Mouse (Mus musculus): ENCODE data around the gene Spata13.

Gene Spata13

DNA sequence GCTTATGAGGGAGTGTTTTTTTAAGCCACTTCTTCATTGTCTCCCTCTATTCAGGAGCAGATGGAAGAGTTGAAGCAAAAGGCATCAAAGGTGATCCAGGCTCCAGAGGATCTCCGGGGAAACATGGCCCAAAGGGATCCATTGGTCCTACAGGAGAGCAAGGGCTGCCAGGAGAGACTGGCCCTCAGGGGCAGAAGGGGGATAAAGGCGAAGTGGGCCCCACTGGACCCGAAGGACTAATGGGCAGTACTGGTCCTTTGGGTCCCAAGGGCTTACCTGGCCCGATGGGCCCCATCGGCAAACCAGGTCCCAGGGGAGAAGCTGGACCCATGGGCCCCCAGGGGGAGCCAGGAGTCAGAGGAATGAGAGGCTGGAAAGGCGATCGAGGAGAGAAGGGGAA lies 145.4 kb downstream of the Spata13 start:
- DNase-seq (ENCODE audit: low read depth in 2 of 2, low spot score in 2 of 2) = no peak

DNA sequence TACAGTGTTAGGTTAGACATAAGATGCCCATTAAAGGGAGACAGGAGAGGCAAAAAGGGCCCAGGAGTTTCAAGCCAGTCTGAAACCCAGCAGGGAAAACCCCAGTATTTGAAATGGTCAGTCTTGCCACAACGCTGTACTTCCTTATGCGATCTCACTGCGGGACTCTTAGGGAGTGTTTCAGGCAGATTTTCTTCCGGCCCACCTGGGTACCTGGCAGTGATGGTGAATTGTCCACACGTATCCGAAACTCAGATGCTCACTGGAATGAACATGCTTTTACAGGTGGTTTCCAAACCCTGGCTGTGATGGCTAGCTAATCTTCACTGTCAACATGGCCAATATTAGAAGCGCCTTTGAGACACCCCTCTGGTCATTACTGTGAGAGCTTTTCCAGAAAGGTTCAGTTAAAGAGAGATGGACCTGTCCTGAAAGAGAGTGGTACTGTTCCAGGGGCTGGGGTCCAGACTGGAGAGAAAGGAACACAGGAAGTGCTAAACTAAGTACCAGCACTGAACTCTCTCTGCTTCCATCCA lies 148.4 kb downstream of the Spata13 start:
- DNase-seq (ENCODE audit: low read depth in 2 of 2, low spot score in 2 of 2) = no peak

DNA sequence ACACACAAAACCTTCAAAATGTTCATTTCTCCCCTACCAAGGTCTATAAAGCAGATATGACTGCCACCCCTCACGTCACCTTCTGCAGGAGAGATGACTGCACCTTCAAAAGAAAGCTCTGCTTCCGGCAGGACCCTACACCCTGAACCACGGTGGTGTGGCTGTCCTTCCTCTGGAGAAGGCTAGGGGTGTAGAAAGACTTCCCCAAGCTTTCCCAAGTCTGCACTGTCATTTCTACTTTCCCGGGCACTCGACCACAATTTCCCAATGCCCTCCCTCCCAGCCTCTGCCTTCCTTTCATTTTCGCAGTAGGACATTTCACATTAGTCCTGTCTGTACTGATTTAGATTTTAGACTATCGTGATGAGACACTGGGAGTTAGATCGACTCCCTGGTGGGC lies 149.4 kb downstream of the Spata13 start:
- DNase-seq (ENCODE audit: low read depth in 2 of 2, low spot score in 2 of 2) = no peak

DNA sequence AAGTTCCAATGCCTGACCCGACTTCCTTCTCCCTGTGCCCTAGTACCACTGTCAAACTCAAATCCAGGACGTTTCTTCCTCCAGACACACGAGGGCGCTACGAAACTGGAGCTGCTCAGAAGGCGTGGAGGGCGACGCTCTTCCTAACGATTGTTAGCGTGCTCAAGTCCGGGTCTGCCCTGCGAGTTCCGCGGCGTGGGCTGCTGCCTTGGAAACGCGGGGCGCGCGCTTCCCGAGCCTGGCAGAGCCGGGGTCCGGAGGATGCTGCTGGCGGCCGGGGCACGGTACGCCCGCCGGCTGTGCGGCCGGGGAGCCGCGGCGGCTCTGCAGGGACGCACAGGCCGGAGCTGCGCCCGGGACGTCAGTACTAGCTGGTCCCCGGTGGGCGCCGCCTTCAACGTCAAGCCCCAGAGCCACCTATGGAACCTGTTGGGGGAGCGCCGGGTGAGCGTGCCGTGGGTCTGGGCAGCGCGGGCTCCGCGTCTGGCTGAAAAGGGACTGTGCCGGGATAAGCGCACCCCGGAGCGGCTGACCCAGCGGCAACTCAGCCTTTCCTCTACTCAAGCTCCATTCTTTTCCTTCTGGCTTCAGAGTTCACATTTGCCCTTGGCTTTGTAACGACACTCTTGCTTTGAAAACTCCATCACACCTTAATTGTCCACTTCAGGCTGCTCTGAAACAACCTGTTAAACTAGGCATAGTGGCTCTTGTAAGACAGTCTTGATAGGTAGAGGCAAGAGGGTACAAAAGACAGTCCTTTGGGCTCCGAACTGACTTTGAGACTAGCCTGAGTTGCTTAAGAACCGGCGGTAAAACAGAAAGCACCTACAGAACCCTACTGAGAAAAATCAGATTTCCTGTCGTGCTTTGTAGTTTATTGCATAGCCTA lies 150.9 kb downstream of the Spata13 start, which contains the start of gene Mipep:
Mipep (plus strand) TSS at position 147 of the 889 bp plus-strand sequence.
- DNase-seq (ENCODE audit: low read depth in 2 of 2, low spot score in 2 of 2) = peak; percentile 76 to 81

DNA sequence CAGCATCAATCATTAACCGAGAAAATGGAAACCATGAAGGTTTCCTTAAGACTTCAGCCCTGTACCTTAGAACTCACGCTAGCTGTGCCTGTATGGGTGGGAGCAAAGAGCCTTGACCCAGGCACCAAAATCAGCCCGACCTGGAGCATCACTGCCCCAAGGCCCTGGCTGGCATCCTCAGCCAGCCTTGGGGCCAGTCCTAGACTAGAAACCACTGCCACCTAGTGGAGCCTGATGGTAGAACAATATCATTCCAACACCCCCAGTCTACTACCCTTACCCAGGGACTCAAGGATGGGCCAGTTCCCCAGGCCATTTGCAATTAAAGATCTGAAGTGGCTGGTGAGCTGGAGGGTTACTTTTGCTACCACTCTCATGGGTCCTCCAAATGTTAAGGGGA lies 156.3 kb downstream of the Spata13 start:
- peak; percentile 54 to 70 for DNase-seq (ENCODE audit: low read depth in 2 of 2, low spot score in 2 of 2)

DNA sequence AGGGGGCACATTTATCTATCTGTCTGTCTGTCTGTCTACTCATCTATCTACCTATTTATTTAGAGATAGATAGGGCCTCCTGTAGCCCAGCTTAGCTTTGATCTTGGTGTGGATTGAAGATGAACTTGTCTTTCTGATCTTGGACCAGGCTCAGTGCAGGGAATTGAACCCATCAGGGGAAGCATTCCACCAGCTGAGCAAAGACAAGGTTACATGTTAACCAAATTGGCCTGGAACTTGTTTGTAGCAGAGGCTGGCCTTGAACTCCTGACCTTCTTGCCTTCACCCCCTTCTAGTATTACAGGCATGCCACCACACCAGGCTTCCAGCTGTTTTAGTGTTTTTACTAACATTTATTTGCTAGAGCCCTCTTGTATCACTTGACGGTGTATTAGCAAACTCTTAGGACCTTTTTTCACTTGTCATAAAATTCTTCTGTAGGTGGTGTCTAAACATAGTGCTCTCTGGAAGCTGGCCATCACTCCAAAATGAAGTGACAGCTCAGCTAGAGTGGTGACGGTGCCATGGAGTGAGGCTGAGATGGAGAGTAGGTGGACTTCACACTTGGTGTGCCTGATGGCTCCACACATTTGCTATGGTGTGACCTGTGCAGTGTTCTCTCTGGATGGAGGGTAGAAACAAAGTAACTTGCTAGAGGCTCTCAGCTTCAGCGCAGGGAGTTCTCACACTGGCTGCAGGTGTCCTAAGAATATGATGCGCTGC lies 163.0 kb downstream of the Spata13 start:
- DNase-seq (ENCODE audit: low read depth in 2 of 2, low spot score in 2 of 2) = no peak

DNA sequence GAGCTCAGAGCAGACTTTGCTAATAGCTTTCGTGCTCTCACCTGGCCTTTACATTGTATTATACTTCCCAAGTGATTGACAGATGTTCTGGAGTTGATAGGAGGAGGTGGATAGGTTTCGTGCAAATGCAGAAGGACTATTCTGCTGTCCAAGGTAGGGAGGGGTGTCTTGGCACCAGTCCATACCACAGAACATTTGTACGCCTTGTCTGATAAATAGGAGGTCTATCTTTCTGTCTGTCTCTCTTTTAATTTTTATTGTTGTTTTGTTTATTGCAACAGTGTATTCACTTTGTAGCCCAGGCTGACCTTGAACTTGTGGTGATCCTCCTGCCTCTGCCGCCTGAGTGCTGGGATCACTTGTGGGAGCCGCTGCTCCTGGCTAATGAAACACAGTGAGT lies 163.8 kb downstream of the Spata13 start:
- no peak for DNase-seq (ENCODE audit: low read depth in 2 of 2, low spot score in 2 of 2)

DNA sequence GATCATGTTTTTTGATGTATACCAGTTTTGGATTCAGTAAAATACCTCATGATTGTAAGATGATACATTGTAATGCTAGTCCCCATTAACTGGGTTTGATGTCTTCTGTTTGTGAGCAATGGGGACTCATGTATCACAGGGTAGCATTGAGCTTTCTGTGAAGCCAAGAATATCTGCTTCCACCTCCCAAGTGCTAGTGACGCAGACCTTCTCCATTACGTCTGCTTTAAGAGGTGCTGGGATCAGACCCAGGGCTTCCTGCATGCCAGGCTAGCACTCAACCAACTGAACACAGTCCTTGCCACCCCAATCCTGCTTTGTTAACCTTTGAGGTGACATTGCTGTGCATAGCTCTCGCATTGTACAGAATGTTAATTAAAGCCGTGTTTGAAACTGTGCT lies 164.9 kb downstream of the Spata13 start:
- no peak for DNase-seq (ENCODE audit: low read depth in 2 of 2, low spot score in 2 of 2)

DNA sequence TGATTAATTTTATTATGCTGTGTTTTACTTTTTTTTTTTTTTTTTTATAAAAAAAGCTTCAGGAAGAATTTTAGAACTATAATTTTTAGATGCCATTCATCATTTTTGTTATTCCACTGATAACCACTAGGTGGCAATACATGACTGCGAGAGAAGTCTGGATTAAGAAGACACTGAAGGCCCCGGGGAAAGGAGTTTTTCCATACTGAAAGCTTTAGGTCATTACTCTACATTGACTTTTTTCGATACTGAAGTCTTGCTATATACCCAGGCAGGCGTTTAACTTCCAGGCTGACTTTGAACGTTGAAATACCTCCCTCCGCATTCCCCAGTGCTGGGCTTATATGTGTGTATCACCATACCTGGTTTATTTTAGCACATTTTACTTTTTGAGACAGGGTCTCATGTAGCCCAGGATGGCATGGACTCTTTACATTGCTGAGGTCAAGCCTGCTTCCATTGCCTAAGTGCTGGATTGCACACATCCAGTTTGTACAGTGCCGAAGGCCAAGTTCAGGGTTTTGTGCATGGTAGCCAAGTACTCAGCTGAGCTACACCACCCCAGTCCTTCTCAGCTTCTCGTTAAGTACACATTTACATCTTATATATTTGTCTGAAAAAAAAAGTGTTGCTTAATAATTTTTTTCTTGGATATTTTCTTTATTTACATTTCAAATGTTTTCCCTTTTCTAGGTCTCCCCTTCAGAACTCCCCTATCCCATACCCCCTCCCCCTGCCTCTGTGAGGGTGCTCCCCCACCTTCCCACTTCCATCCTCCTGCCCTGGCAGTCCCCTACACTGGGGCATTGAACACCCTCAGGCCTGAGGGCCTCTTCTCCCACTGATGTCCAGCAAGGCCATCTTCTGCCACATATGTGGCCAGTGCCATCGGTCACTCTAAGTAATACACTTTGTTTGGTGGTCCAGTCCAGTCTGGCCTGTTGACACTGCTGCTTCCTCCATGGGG lies 166.2 kb downstream of the Spata13 start:
- peak in 1 of 2 experiments; percentile 12 for DNase-seq (ENCODE audit: low read depth in 2 of 2, low spot score in 2 of 2)

DNA sequence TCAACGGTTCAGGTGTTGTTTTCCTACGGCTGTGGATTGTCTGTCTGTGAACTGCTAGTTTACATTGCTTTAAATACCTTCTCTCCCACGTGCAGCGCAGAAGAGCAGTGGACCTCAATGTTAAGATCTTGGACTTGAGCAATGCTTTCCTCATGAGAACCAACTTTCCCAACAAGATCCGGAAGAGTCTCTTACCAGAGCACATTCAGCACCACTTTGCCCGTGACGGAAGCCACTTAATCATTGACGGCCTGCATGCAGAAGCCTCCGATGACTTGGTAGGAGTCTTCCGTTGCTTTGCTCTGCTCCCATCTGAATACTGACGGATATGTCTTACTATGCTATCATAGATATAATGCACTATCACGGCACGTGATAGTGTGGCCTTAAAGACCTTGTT lies 168.2 kb downstream of the Spata13 start:
- DNase-seq (ENCODE audit: low read depth in 2 of 2, low spot score in 2 of 2) = no peak

DNA sequence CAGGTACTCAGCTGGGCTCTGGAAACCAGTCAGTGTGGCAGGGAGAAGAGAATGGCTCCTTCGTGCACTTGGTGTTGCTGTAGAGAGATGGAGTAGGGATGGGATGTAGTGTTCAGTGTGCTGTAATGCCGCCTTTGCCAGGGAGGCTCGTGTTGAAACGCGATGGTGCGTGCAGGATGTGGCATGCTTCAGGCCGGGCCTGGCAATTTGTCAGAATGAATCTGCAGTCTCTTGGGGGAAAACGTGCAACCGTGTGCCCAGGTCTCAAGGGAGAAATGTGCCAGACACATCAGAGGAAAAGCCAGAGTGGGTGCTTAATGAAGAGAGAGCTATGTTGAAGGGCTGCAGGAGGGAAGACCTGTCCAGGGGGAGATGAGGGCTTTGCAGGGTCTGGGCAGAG lies 171.2 kb downstream of the Spata13 start:
- no peak for DNase-seq (ENCODE audit: low read depth in 2 of 2, low spot score in 2 of 2)

DNA sequence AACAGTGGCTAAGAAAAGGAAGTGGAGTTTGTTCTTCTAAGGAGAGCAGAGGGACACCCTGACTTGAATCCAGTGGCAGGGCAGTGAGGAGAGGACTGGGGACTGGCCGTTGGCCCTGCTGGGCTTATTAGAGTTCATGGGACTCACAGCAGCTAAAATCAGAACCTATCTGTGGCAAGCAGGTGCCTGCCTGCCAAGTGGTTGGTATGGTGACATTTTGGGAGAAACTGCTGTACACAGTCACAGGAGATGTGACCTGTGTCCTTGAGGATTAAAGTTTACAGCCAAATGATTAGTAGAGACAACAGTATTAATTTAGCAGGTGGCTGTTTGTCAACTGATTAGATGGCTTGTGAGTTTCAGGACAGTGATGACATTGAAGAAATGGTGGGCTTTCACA lies 172.1 kb downstream of the Spata13 start:
- DNase-seq (ENCODE audit: low read depth in 2 of 2, low spot score in 2 of 2) = no peak

DNA sequence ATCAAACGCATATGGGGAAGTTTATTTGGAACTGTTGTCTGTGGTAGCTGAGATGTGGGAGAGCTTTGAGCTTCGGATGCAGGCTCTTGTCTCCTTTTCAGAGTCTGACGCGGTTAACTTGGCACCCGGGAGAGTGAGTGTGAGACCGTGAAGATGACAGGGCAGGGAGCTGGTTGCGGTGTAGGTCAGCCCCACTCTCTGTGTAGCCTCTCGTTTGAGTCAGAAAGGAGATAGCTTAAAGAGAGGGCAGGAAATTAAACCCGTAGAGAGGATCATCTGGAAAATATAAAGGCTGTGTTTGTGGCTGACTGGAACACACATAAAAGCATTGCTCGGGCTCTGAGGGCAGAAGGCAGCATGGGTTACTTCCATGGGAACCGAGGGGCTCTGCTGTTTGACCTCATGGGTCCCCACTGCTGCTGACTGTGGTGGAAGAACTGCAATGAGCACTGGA lies 173.1 kb downstream of the Spata13 start:
- no peak for DNase-seq (ENCODE audit: low read depth in 2 of 2, low spot score in 2 of 2)

DNA sequence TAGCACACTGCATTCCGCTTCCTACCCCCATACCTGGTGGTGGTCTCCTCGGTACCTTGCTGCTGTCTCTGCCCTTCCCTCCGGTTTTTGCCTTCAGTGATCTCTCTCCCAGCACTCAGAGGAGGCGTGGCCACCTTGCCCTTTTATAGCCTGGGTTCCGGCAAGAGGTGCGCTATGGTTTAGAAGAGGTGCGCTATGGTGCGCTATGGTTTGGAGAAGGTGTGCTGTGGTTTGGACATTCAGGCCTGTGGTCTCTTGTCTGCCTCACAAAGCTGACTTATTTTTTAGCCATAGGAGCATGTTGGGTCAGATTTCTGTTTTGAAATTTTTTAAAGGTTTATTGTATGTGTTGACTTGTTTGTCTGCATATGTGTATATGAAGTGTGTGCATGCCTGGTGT lies 176.1 kb downstream of the Spata13 start:
- DNase-seq (ENCODE audit: low read depth in 2 of 2, low spot score in 2 of 2) = no peak

DNA sequence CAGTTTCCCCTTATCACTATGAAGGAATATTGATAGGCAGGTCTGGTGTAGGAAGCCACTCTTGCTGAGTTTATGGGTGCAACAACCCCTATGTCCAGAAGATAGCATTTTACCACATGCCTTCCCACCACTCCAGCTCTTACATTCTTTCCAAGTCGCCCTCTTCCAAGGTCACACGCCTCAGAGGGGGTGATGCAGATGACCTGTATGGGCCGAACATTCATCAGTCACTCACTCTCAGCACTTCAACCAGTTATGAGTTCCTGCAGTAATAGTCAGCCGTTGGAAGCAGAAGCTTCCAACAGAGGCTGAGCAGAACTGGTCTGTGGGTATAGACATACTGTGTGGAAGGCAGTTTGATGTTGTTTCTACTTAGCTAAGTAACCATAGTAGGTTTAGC lies 177.7 kb downstream of the Spata13 start:
- DNase-seq (ENCODE audit: low read depth in 2 of 2, low spot score in 2 of 2) = no peak

Data from CD8-positive naive resting alpha-beta T cell, adult 2 months (primary cell).